Mouse (Mus musculus) MEL (cell line): ENCODE measurements around the gene Tmem81. TPM values are rescaled to one million over a fixed set of nuclear protein-coding genes. Genes with fewer than 3 reads are reported as not detected.

Source experiments
- DNase-seq: peaks from one replicate; pipeline ENCODE4 v3.0.0; 2011; ENCODE audit warnings: low read depth, low spot score
- H3K27ac ChIP-seq: 2 replicates; pipeline ENCODE4 v1.5.1; 2012; ENCODE audit warnings: low read depth, mild to moderate bottlenecking, control low read depth, low read length, moderate library complexity; ENCODE audit not compliant: control insufficient read depth
- H3K27me3 ChIP-seq, 2 experiments: fragments of 150-350 bp in 1 of 2; sonication (generic) in 1 of 2; 2 replicates each; pipeline ENCODE4 v1.6.1; 2012; ENCODE audit warnings: low read length in 2 of 2, mild to moderate bottlenecking in 2 of 2, improper control_type of control experiment in 1 of 2, moderate library complexity in 1 of 2; ENCODE audit not compliant: insufficient read depth in 2 of 2, control insufficient read depth in 1 of 2
- H3K36me3 ChIP-seq, 2 experiments: 2 replicates each; pipeline ENCODE4 v1.6.1; 2012 to 2014; ENCODE audit warnings: low read length in 2 of 2, improper control_type of control experiment in 1 of 2, inconsistent platforms in 1 of 2, mild to moderate bottlenecking in 1 of 2; ENCODE audit not compliant: insufficient read depth in 2 of 2, control insufficient read depth in 1 of 2
- H3K4me1 ChIP-seq, 2 experiments: fragments of 150-350 bp in 1 of 2; sonication (generic) in 1 of 2; 2 replicates each; pipeline ENCODE4 v1.6.1; 2012; ENCODE audit warnings: low read length in 2 of 2, improper control_type of control experiment in 1 of 2, mild to moderate bottlenecking in 1 of 2; ENCODE audit not compliant: insufficient read depth in 2 of 2, control insufficient read depth in 1 of 2
- H3K4me3 ChIP-seq, 2 experiments: fragments of 150-350 bp in 1 of 2; sonication (generic) in 1 of 2; 2 replicates each; pipeline ENCODE4 v1.5.1; 2012; ENCODE audit warnings: low read depth in 2 of 2, low read length in 2 of 2, mild to moderate bottlenecking in 2 of 2, moderate library complexity in 2 of 2, control low read depth in 1 of 2, improper control_type of control experiment in 1 of 2; ENCODE audit not compliant: control insufficient read depth in 1 of 2, insufficient read depth in 1 of 2
- H3K79me2 ChIP-seq: 2 replicates; pipeline ENCODE4 v1.6.1; 2012; ENCODE audit warnings: mild to moderate bottlenecking, low read length, moderate library complexity; ENCODE audit not compliant: control insufficient read depth, poor library complexity, insufficient read depth
- H3K9ac ChIP-seq: 2 replicates; pipeline ENCODE4 v1.6.1; 2012; ENCODE audit warnings: low read depth, mild to moderate bottlenecking, control low read depth, low read length, moderate library complexity; ENCODE audit not compliant: control insufficient read depth, poor library complexity, severe bottlenecking
- H3K9me3 ChIP-seq: fragments of 150-350 bp; sonication (generic); replicated peaks from 2 replicates; pipeline ENCODE4 v1.6.1; 2012; ENCODE audit warnings: mild to moderate bottlenecking, low read length, improper control_type of control experiment, moderate library complexity; ENCODE audit not compliant: insufficient read depth
- BHLHE40 ChIP-seq: IDR thresholded peaks from 2 replicates; pipeline ENCODE4 v1.6.1; 2012; ENCODE audit warnings: low read depth, mild to moderate bottlenecking, inconsistent platforms, low read length, improper control_type of control experiment, borderline replicate concordance
- CTCF ChIP-seq, 3 experiments: IDR thresholded peaks in 2 of 3; conservative IDR thresholded peaks in 1 of 3; 2 replicates each; pipeline ENCODE4 v1.5.1; 2011 to 2012; ENCODE audit warnings: low read length in 3 of 3, low read depth in 2 of 3, mild to moderate bottlenecking in 2 of 3, improper control_type of control experiment in 1 of 3, inconsistent platforms in 1 of 3, mixed read lengths in 1 of 3, moderate library complexity in 1 of 3; ENCODE audit not compliant: control insufficient read depth in 1 of 3, insufficient read depth in 1 of 3, poor library complexity in 1 of 3, severe bottlenecking in 1 of 3
- E2F4 ChIP-seq: IDR thresholded peaks from 2 replicates; pipeline ENCODE4 v1.6.1; 2011; ENCODE audit warnings: low read depth, low read length, improper control_type of control experiment, borderline replicate concordance
- ELF1 ChIP-seq: IDR thresholded peaks from 2 replicates; pipeline ENCODE4 v1.6.1; 2014; ENCODE audit warnings: low read depth, mild to moderate bottlenecking, inconsistent platforms, low read length, improper control_type of control experiment, moderate library complexity
- HCFC1 ChIP-seq: IDR thresholded peaks from 2 replicates; pipeline ENCODE4 v1.6.1; 2012; ENCODE audit warnings: low read depth, mild to moderate bottlenecking, inconsistent platforms, low read length, improper control_type of control experiment, moderate library complexity
- JUND ChIP-seq: IDR thresholded peaks from 2 replicates; pipeline ENCODE4 v1.6.1; 2011; ENCODE audit warnings: low read depth, mild to moderate bottlenecking, improper control_type of control experiment, low read length
- KAT2A ChIP-seq: conservative IDR thresholded peaks from 2 replicates; pipeline ENCODE4 v1.6.1; 2012; ENCODE audit warnings: low read depth, low read length, improper control_type of control experiment, inconsistent platforms
- MEF2A ChIP-seq: IDR thresholded peaks from 2 replicates; pipeline ENCODE4 v1.6.1; 2014; ENCODE audit warnings: low read depth, mild to moderate bottlenecking, inconsistent platforms, low read length, improper control_type of control experiment; ENCODE audit not compliant: poor library complexity, insufficient replicate concordance, severe bottlenecking; ENCODE audit errors: extremely low read depth
- MXI1 ChIP-seq: IDR thresholded peaks from 2 replicates; pipeline ENCODE4 v1.6.1; 2011; ENCODE audit warnings: mild to moderate bottlenecking, low read depth, low read length, improper control_type of control experiment
- MYB ChIP-seq: IDR thresholded peaks from 2 replicates; pipeline ENCODE4 v1.6.1; 2011; ENCODE audit warnings: mild to moderate bottlenecking, low read depth, low read length, improper control_type of control experiment
- POLR2A ChIP-seq, 2 experiments: IDR thresholded peaks; 2 replicates each; pipeline ENCODE4 v1.6.1; 2011 to 2012; ENCODE audit warnings: low read length in 2 of 2, mild to moderate bottlenecking in 2 of 2, control low read depth in 1 of 2, improper control_type of control experiment in 1 of 2, low read depth in 1 of 2, moderate library complexity in 1 of 2; ENCODE audit not compliant: control insufficient read depth in 1 of 2, insufficient read depth in 1 of 2, poor library complexity in 1 of 2
- POLR2AphosphoS2 ChIP-seq: IDR thresholded peaks from 2 replicates; pipeline ENCODE4 v1.6.1; 2011; ENCODE audit warnings: low read length, improper control_type of control experiment
- RAD21 ChIP-seq: IDR thresholded peaks from 2 replicates; pipeline ENCODE4 v1.6.1; 2011; ENCODE audit warnings: mild to moderate bottlenecking, low read depth, low read length, improper control_type of control experiment
- SMC3 ChIP-seq: IDR thresholded peaks from 2 replicates; pipeline ENCODE4 v1.6.1; 2011; ENCODE audit warnings: low read depth, low read length, improper control_type of control experiment
- TBP ChIP-seq: IDR thresholded peaks from 2 replicates; pipeline ENCODE4 v1.8.0; 2011; ENCODE audit warnings: low read depth, low read length, improper control_type of control experiment
- UBTF ChIP-seq: IDR thresholded peaks from 2 replicates; pipeline ENCODE4 v1.6.1; 2012; ENCODE audit warnings: low read depth, mild to moderate bottlenecking, inconsistent platforms, low read length, improper control_type of control experiment, moderate library complexity, borderline replicate concordance; ENCODE audit not compliant: insufficient read depth
- ZKSCAN1 ChIP-seq: IDR thresholded peaks from 2 replicates; pipeline ENCODE4 v1.6.1; 2012; ENCODE audit warnings: low read depth, mild to moderate bottlenecking, inconsistent platforms, low read length, improper control_type of control experiment, moderate library complexity
- polyA plus RNA-seq, 2 experiments: library from polyadenylated mRNA; stranded (reverse) in 1 of 2; unstranded in 1 of 2; fragments of >175 nt in 1 of 2; fragments of >200 nt in 1 of 2; gene quantifications; 2 replicates each; pipeline versions ENCODE4 v1.2.1 to v1.2.4; 2012; ENCODE audit warnings: low replicate concordance in 2 of 2, low read depth in 1 of 2; ENCODE audit not compliant: insufficient read length in 2 of 2, insufficient read depth in 1 of 2, missing spikeins in 1 of 2
- total RNA-seq: library from RNA; depleted of rRNA; stranded (reverse); fragments of 300-350 nt; gene quantifications from 2 replicates; pipeline ENCODE4 v1.2.3, GENCODE M21; 2012

Gene Tmem81
- total and polyA plus RNA-seq, 3 experiments: 2.9 to 5.4 TPM; not detected in 1

- DNase-seq: no peak
- H3K4me3 ChIP-seq: no peak overlapping the region
- no peaks in the 10 kb centered on the region; a peak in 1 of 4 replicates for H3K36me3 ChIP-seq
- H3K9ac ChIP-seq: no peak overlapping the region
- H3K4me1 ChIP-seq: no peaks in the 10 kb centered on the region
- no peaks in the 10 kb centered on the region for H3K79me2 ChIP-seq
- peaks cover 0 to 1% of the 10 kb centered on the region in 2 experiments; a peak in 1 of 4 replicates for H3K27me3 ChIP-seq
- no peak overlapping the region for H3K27ac ChIP-seq
- TF ChIP-seq POLR2A (IDR thresholded peaks at IDR 0.05; ENCODE audit: control insufficient read depth in 1 of 2, insufficient read depth in 1 of 2, low read depth in 1 of 2, low read length in 2 of 2, poor library complexity in 1 of 2) (no peak), POLR2AphosphoS2 (no peak), MYB (no peak), ZKSCAN1 (no peak)
- H3K9me3 ChIP-seq: no peaks in the 10 kb centered on the region
Measured at GRCm38 (mm10) chr1:132512106-132512505, 6.1 kb downstream of the Tmem81 start.

GRCm38 (mm10) chr1:132515339-132515738 is 9.3 kb downstream of the Tmem81 start:
- peaks cover 0 to 1% of the 10 kb centered on the region in 2 experiments; a peak in 1 of 4 replicates for H3K27me3 ChIP-seq
- TF ChIP-seq HCFC1 (no peak), CTCF (IDR thresholded peaks at IDR 0.05 in 2 of 3, conservative IDR thresholded peaks at IDR 0.05 in 1 of 3; ENCODE audit: control insufficient read depth in 1 of 3, insufficient read depth in 1 of 3, low read depth in 2 of 3, low read length in 3 of 3, poor library complexity in 1 of 3, severe bottlenecking in 1 of 3) (no peak), UBTF (no peak), E2F4 (no peak), SMC3 (no peak), ELF1 (no peak), MXI1 (no peak), TBP (no peak), JUND (no peak), KAT2A (no peak)
- no peaks in the 10 kb centered on the region for H3K9me3 ChIP-seq
- no peak overlapping the region for H3K9ac ChIP-seq
- H3K4me3 ChIP-seq: no peak overlapping the region
- H3K27ac ChIP-seq: no peak overlapping the region
- no peak for DNase-seq
- H3K4me1 ChIP-seq: no peaks in the 10 kb centered on the region
- H3K36me3 ChIP-seq: no peaks in the 10 kb centered on the region
- no peaks in the 10 kb centered on the region for H3K79me2 ChIP-seq

- Histone ChIP-seq H3K4me1 (no peaks in the 10 kb centered on the region), H3K9me3 (no peaks in the 10 kb centered on the region), H3K9ac (no peak overlapping the region), H3K27me3 (peaks cover 0 to 1% of the 10 kb centered on the region in 2 experiments; a peak in 1 of 4 replicates), H3K36me3 (no peaks in the 10 kb centered on the region), H3K79me2 (no peaks in the 10 kb centered on the region), H3K27ac (no peak overlapping the region), H3K4me3 (no peak overlapping the region)
- no peak for DNase-seq
- TF ChIP-seq MEF2A (no peak), BHLHE40 (no peak), RAD21 (no peak), JUND (no peak)
Measured at GRCm38 (mm10) chr1:132516776-132517175, 10.7 kb downstream of the Tmem81 start.
